Mouse (Mus musculus) adrenal gland (tissue): Measurements from ENCODE around the gene Apbb2.

ENCODE experiments used
- intact Hi-C: fragments of 180-260 bp; cut with DNase I; formaldehyde crosslinking; loops from one replicate; pipeline ENCODE4 v1.15.1; 2025

The Apbb2 gene

GRCm38 (mm10) chr5:66553933-66554332 is 64.7 kb downstream of the Apbb2 start:
- intact Hi-C loops: no loop called here

- intact Hi-C loops: no loop called here
Measured at GRCm38 (mm10) chr5:66552246-66552645, 66.3 kb downstream of the Apbb2 start.

- intact Hi-C loops: no loop called here
Measured at GRCm38 (mm10) chr5:66550292-66550691, 68.3 kb downstream of the Apbb2 start.

GRCm38 (mm10) chr5:66549691-66550090 is 68.9 kb downstream of the Apbb2 start:
- intact Hi-C loops: loop anchor here (2.0 to 10.0 kb wide), 2 partner anchors 23 to 65 kb away; partner anchors contain the start of gene Apbb2

- intact Hi-C loops: loop anchor here (10.0 kb wide), 1 partner anchor 68 kb away; the partner anchor contains the start of gene Apbb2
Measured at GRCm38 (mm10) chr5:66546969-66547511, 71.5 kb downstream of the Apbb2 start.

- intact Hi-C loops: loop anchor here (10.0 kb wide), 1 partner anchor 69 kb away; the partner anchor contains the start of gene Apbb2
Measured at GRCm38 (mm10) chr5:66545573-66546141, 72.9 kb downstream of the Apbb2 start.

GRCm38 (mm10) chr5:66543761-66544160 is 74.8 kb downstream of the Apbb2 start:
- intact Hi-C loops: loop anchor here (10.0 kb wide), 1 partner anchor 71 kb away; the partner anchor contains the start of gene Apbb2

GRCm38 (mm10) chr5:66543344-66543743 is 75.2 kb downstream of the Apbb2 start:
- intact Hi-C loops: loop anchor here (10.0 kb wide), 1 partner anchor 71 kb away; the partner anchor contains the start of gene Apbb2

- intact Hi-C loops: loop anchor here (10.0 kb wide), 1 partner anchor 72 kb away; the partner anchor contains the start of gene Apbb2
Measured at GRCm38 (mm10) chr5:66542521-66542920, 76.1 kb downstream of the Apbb2 start.

GRCm38 (mm10) chr5:66541385-66541784 is 77.2 kb downstream of the Apbb2 start:
- intact Hi-C loops: loop anchor here (10.0 kb wide), 1 partner anchor 73 kb away; the partner anchor contains the start of gene Apbb2

- intact Hi-C loops: loop anchor here (10.0 kb wide), 1 partner anchor 75 kb away; the partner anchor contains the start of gene Apbb2
Measured at GRCm38 (mm10) chr5:66540246-66540645, 78.3 kb downstream of the Apbb2 start.

- intact Hi-C loops: loop anchor here (10.0 kb wide), 1 partner anchor 113 kb away; no protein-coding TSS in a partner anchor
Measured at GRCm38 (mm10) chr5:66537811-66538210, 80.8 kb downstream of the Apbb2 start.

- intact Hi-C loops: loop anchor here (10.0 kb wide), 1 partner anchor 112 kb away; no protein-coding TSS in a partner anchor
Measured at GRCm38 (mm10) chr5:66536696-66537358, 81.8 kb downstream of the Apbb2 start.

- intact Hi-C loops: loop anchor here (10.0 kb wide), 1 partner anchor 111 kb away; no protein-coding TSS in a partner anchor
Measured at GRCm38 (mm10) chr5:66535566-66536236, 82.9 kb downstream of the Apbb2 start.

- intact Hi-C loops: loop anchor here (10.0 kb wide), 1 partner anchor 109 kb away; no protein-coding TSS in a partner anchor
Measured at GRCm38 (mm10) chr5:66533711-66534425, 84.7 kb downstream of the Apbb2 start.

GRCm38 (mm10) chr5:66532827-66533226 is 85.8 kb downstream of the Apbb2 start:
- intact Hi-C loops: loop anchor here (10.0 kb wide), 1 partner anchor 108 kb away; no protein-coding TSS in a partner anchor

- intact Hi-C loops: loop anchor here (10.0 kb wide), 1 partner anchor 106 kb away; no protein-coding TSS in a partner anchor
Measured at GRCm38 (mm10) chr5:66530361-66530760, 88.2 kb downstream of the Apbb2 start.

GRCm38 (mm10) chr5:66529631-66530030 is 89.0 kb downstream of the Apbb2 start:
- intact Hi-C loops: loop anchor here (10.0 kb wide), 1 partner anchor 105 kb away; no protein-coding TSS in a partner anchor

GRCm38 (mm10) chr5:66528567-66528966 is 90.0 kb downstream of the Apbb2 start:
- intact Hi-C loops: no loop called here

GRCm38 (mm10) chr5:66527090-66527489 is 91.5 kb downstream of the Apbb2 start:
- intact Hi-C loops: no loop called here
